Mouse (Mus musculus): ENCODE results near the gene Pla2g1b. TPM values are rescaled to one million over a fixed set of nuclear protein-coding genes. Genes with fewer than 3 reads are reported as not detected.
"Not testable (repeated sequence)": the region's sequence is repeated elsewhere in the genome, so short reads cannot be mapped to it uniquely, and the experiment has no call there.

Gene Pla2g1b
- polyA plus RNA-seq, 1 experiment from 2014 or later = not detected

DNA sequence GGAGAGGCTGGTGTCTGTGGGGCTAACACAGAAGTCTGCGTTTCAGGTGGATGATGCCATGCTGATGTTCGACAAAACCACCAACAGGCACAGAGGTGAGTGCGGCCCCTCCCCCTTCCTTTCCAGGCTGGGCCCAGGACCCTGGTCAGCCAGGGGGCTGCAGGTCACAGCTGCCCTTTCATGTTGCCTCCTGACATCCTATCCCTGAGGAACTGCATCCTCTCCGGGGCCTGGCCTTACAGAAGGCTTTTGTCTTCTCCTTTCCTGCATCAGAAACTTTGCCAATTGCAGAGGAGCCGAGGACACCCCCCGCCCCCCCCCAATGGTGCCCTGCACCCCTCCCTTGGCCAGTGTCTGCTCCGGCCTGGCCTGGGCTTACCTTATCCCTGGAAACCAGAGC, 27.4 kb upstream of the Pla2g1b start:
- Histone ChIP-seq H3K4me1 (ENCODE audit: control insufficient read depth, insufficient read depth, low read length) (peaks cover 59% of the 10 kb centered on the region), H3K4me2 (ENCODE audit: low read depth, severe bottlenecking) (no peak overlapping the region; the same call in 1 of the 2 replicates), H3K27ac (replicated peaks; ENCODE audit: low read depth, low read length) (peak overlapping the region; percentile 97), H3K9me3 (ENCODE audit: control insufficient read depth, low read length) (no peaks in the 10 kb centered on the region), H3K4me3 (ENCODE audit: low read depth, low read length) (peak overlapping the region; percentile 10; the same call in 1 of the 2 replicates), H3K36me3 (ENCODE audit: control insufficient read depth, insufficient read depth, low read length) (peaks cover 21% of the 10 kb centered on the region), H3K27me3 (ENCODE audit: control insufficient read depth, insufficient read depth, low read length) (no peaks in the 10 kb centered on the region), H3K9ac (ENCODE audit: low read length) (no peak overlapping the region)
- ATAC-seq (ENCODE audit: insufficient number of reproducible peaks, low FRiP score, low TSS enrichment, low read depth) (no peak), DNase-seq (ENCODE audit: low spot score) (no peak)
- WGBS = 15% methylated on average over 7 of the region's 7 CpGs

DNA sequence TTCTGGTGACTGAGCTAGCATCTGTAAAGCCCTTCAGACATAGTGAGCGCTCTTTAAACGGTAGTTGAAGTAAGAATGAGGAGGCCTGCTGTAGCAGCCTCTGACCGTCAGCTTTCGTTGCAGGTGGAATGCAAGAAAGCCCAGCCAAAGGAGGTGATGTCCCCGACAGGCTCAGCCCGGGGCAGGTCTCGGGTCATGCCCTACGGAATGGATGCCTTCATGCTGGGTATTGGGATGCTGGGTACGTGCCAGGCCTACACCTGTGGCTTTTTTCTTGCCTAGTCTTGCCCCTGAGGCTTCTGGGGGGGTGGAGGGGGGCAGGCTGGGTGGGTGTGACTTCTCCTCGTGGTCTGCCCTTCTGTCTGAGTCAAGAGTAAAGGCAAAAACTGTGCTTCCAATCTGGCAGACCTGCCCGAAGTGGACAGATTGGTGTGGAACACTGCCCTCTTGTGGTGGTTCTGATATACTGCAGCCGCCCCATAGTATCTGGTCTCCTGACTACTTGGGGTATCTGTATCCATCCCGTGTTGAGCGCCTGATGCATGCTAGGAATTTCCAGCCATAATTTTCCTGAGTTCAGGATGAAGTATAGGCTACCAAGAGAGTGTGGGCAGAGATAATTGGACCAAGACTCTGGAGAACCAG, 24.7 kb upstream of the Pla2g1b start:
- no peak overlapping the region for H3K4me3 ChIP-seq (ENCODE audit: low read depth, low read length)
- peaks cover 33% of the 10 kb centered on the region for H3K4me1 ChIP-seq (ENCODE audit: control insufficient read depth, insufficient read depth, low read length)
- H3K4me2 ChIP-seq (ENCODE audit: low read depth, severe bottlenecking) = no peak overlapping the region
- H3K9me3 ChIP-seq (ENCODE audit: control insufficient read depth, low read length) = no peaks in the 10 kb centered on the region
- H3K9ac ChIP-seq (ENCODE audit: low read length) = no peak overlapping the region
- WGBS = 41% methylated on average over 14 of the region's 14 CpGs
- no peak overlapping the region for H3K27ac ChIP-seq (replicated peaks; ENCODE audit: low read depth, low read length)
- no peaks in the 10 kb centered on the region for H3K27me3 ChIP-seq (ENCODE audit: control insufficient read depth, insufficient read depth, low read length)
- no peak for ATAC-seq (ENCODE audit: insufficient number of reproducible peaks, low FRiP score, low TSS enrichment, low read depth)
- peaks cover 32% of the 10 kb centered on the region for H3K36me3 ChIP-seq (ENCODE audit: control insufficient read depth, insufficient read depth, low read length)
- DNase-seq (ENCODE audit: low spot score) = peak; percentile 87

DNA sequence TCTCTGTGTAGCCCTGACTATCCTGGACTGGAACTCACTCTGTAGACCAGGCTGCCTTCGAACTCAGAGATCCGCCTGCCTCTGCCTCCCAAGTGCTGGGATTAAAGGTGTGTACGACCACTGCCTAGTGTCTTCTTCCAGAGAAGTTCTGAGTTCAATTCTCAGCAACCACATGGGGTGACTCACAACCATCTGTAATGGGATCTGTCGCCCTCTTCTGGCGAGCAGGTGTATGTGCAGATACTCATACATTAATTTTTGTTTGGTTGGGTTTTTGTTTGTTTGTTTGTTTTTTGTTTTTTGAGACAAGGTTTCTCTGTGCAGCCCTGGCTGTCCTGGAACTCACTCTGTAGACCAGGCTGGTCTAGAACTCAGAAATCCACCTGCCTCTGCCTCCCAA, 23.4 kb upstream of the Pla2g1b start:
- H3K9ac ChIP-seq (ENCODE audit: low read length); H3K4me3 ChIP-seq (ENCODE audit: low read depth, low read length); H3K9me3 ChIP-seq (ENCODE audit: control insufficient read depth, low read length); ATAC-seq (ENCODE audit: insufficient number of reproducible peaks, low FRiP score, low TSS enrichment, low read depth); H3K27me3 ChIP-seq (ENCODE audit: control insufficient read depth, insufficient read depth, low read length); H3K27ac ChIP-seq (replicated peaks; ENCODE audit: low read depth, low read length); H3K4me2 ChIP-seq (ENCODE audit: low read depth, severe bottlenecking); DNase-seq (ENCODE audit: low spot score): not testable (repeated sequence)
- WGBS = 72% methylated on average over 5 of the region's 5 CpGs
- peaks cover 20% of the 10 kb centered on the region for H3K4me1 ChIP-seq (ENCODE audit: control insufficient read depth, insufficient read depth, low read length)
- H3K36me3 ChIP-seq (ENCODE audit: control insufficient read depth, insufficient read depth, low read length) = peaks cover 38% of the 10 kb centered on the region

DNA sequence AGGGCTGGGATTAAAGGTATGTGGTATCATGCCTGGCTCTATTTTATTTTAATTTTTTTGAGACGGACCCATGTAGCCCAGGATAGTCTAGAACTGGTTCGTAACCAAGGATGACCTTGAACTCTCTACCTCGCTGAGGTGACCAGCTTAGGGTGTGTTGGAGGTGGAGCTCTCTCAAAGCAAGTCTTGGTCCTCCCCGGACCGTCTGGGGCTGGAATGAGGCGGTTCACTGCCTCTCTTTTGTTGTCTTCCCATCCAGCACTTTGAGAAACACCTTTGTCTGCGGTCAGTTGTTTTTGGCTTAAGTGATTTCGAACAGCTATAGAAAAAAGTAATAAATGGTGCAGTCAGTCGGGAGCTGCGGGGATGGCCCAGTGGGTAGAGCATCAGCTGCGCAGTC, 21.9 kb upstream of the Pla2g1b start:
- no peak overlapping the region for H3K27ac ChIP-seq (replicated peaks; ENCODE audit: low read depth, low read length)
- peaks cover 35% of the 10 kb centered on the region for H3K36me3 ChIP-seq (ENCODE audit: control insufficient read depth, insufficient read depth, low read length)
- DNase-seq (ENCODE audit: low spot score) (no peak), ATAC-seq (ENCODE audit: insufficient number of reproducible peaks, low FRiP score, low TSS enrichment, low read depth) (no peak)
- no peak overlapping the region for H3K9ac ChIP-seq (ENCODE audit: low read length)
- no peaks in the 10 kb centered on the region for H3K27me3 ChIP-seq (ENCODE audit: control insufficient read depth, insufficient read depth, low read length)
- no peak overlapping the region for H3K4me3 ChIP-seq (ENCODE audit: low read depth, low read length)
- no peak overlapping the region for H3K4me2 ChIP-seq (ENCODE audit: low read depth, severe bottlenecking)
- H3K9me3 ChIP-seq (ENCODE audit: control insufficient read depth, low read length) = no peaks in the 10 kb centered on the region
- peaks cover 6% of the 10 kb centered on the region for H3K4me1 ChIP-seq (ENCODE audit: control insufficient read depth, insufficient read depth, low read length)
- 94% methylated on average over 11 of the region's 11 CpGs for WGBS

DNA sequence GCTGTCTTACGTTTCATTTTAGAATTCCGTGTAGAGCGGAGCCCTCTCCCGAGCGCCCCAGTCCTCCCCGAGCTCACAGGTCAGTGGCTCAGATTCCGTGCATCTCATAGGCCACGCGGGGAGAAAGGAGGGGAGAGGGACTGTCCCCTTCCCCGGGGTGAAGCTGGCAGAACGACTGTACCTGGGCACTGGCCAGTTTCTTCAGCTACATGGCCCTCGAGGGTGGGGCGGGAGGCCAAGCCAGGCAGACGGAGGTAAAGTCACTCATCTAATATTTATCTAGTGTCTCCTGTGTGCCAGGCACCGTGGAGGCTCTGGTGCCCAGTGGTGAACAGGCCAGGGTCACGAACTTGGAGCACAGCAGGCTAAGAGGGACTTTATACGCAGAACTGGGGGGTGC, 19.0 kb upstream of the Pla2g1b start:
- DNase-seq (ENCODE audit: low spot score) = no peak

DNA sequence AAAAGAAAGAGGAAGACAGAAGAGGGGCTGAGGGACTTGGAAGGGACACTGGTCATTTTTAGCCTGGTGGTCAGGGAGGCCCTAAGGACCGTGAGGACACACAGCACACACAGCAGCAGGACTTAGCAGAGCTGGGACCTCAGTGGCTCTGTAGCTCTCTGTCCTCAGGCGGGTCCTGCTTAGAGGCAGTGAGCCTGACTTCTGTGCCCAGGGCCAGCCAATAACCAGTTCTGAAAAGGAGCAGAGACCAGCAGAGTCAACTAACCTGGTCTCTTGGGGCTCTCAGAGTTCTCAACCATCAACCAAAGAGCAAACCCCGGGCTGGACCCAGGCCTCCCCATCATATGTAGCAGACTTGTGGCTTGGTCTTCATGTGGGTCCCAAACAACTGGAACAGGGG, 16.8 kb upstream of the Pla2g1b start:
- no peak overlapping the region for H3K4me3 ChIP-seq (ENCODE audit: low read depth, low read length)
- no peak overlapping the region for H3K4me2 ChIP-seq (ENCODE audit: low read depth, severe bottlenecking)
- no peak overlapping the region for H3K9ac ChIP-seq (ENCODE audit: low read length)
- ATAC-seq (ENCODE audit: insufficient number of reproducible peaks, low FRiP score, low TSS enrichment, low read depth) = no peak
- no peaks in the 10 kb centered on the region for H3K9me3 ChIP-seq (ENCODE audit: control insufficient read depth, low read length)
- no peak overlapping the region for H3K27ac ChIP-seq (replicated peaks; ENCODE audit: low read depth, low read length)
- H3K27me3 ChIP-seq (ENCODE audit: control insufficient read depth, insufficient read depth, low read length) = no peaks in the 10 kb centered on the region
- no peaks in the 10 kb centered on the region for H3K4me1 ChIP-seq (ENCODE audit: control insufficient read depth, insufficient read depth, low read length)
- DNase-seq (ENCODE audit: low spot score) = no peak
- WGBS = 85% methylated on average over 3 of the region's 3 CpGs
- peaks cover 24% of the 10 kb centered on the region for H3K36me3 ChIP-seq (ENCODE audit: control insufficient read depth, insufficient read depth, low read length)

More for the DNA sequence above, 19.0 kb upstream of the Pla2g1b start:
- no peaks in the 10 kb centered on the region for H3K27me3 ChIP-seq (ENCODE audit: control insufficient read depth, insufficient read depth, low read length)
- no peaks in the 10 kb centered on the region for H3K9me3 ChIP-seq (ENCODE audit: control insufficient read depth, low read length)
- H3K4me1 ChIP-seq (ENCODE audit: control insufficient read depth, insufficient read depth, low read length) = no peaks in the 10 kb centered on the region
- no peak overlapping the region for H3K27ac ChIP-seq (replicated peaks; ENCODE audit: low read depth, low read length)
- no peak overlapping the region for H3K4me2 ChIP-seq (ENCODE audit: low read depth, severe bottlenecking)
- WGBS = 91% methylated on average over 17 of the region's 17 CpGs
- no peak overlapping the region for H3K9ac ChIP-seq (ENCODE audit: low read length)
- no peak for ATAC-seq (ENCODE audit: insufficient number of reproducible peaks, low FRiP score, low TSS enrichment, low read depth)
- peaks cover 31% of the 10 kb centered on the region for H3K36me3 ChIP-seq (ENCODE audit: control insufficient read depth, insufficient read depth, low read length)
- H3K4me3 ChIP-seq (ENCODE audit: low read depth, low read length) = no peak overlapping the region

DNA sequence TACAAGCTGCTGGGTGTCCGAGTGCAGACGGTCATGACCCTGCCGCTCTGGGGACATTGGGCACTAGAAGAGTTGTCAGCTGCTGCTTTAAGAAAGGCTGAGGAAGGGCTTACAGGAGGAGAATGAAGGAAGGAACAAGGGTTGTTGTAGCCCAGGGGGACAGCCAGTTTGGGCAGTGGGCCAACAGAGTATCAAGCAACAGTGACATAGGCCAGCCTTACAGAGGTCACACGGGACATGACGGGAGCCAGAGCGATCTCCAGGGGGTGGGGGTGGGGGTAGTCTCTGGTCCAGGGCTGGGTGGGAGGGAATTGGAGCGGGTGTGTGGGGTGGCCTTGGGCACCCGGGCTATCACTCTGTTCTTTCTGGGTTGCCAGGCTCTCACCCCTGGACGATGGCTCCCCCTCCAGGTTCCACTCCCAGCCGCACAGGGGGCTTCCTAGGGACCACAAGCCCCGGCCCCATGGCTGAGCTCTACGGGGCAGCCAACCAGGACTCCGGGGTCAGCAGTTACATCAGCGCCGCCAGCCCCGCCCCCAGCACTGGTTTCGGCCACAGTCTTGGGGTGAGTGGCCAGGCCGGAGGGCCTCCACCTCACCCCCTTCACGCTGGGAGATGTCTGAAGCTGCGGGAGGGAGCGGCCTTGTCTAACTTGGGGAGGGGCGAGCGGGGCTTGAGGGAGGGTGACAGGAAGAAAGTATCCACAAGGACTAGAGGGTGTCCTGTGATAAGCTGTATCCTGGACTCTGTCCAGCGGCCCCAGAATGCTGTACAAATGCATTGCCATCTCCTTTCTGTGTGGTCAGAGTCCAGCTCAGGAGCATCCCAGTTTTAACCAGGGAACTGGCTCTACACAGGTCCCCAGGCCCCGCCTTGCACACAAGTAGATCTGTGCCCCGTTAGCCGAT, 15.4 kb upstream of the Pla2g1b start:
- no peaks in the 10 kb centered on the region for H3K9me3 ChIP-seq (ENCODE audit: control insufficient read depth, low read length)
- no peak overlapping the region for H3K4me3 ChIP-seq (ENCODE audit: low read depth, low read length)
- H3K27ac ChIP-seq (replicated peaks; ENCODE audit: low read depth, low read length) = no peak overlapping the region
- WGBS = 95% methylated on average over 27 of the region's 27 CpGs
- H3K36me3 ChIP-seq (ENCODE audit: control insufficient read depth, insufficient read depth, low read length) = peaks cover 16% of the 10 kb centered on the region
- no peaks in the 10 kb centered on the region for H3K27me3 ChIP-seq (ENCODE audit: control insufficient read depth, insufficient read depth, low read length)
- ATAC-seq (ENCODE audit: insufficient number of reproducible peaks, low FRiP score, low TSS enrichment, low read depth) = 0 out of 2 replicates have a peak, but pooled peaks have one; percentile 37
- no peaks in the 10 kb centered on the region for H3K4me1 ChIP-seq (ENCODE audit: control insufficient read depth, insufficient read depth, low read length)
- no peak overlapping the region for H3K4me2 ChIP-seq (ENCODE audit: low read depth, severe bottlenecking)
- DNase-seq (ENCODE audit: low spot score) = no peak
- no peak overlapping the region for H3K9ac ChIP-seq (ENCODE audit: low read length)

DNA sequence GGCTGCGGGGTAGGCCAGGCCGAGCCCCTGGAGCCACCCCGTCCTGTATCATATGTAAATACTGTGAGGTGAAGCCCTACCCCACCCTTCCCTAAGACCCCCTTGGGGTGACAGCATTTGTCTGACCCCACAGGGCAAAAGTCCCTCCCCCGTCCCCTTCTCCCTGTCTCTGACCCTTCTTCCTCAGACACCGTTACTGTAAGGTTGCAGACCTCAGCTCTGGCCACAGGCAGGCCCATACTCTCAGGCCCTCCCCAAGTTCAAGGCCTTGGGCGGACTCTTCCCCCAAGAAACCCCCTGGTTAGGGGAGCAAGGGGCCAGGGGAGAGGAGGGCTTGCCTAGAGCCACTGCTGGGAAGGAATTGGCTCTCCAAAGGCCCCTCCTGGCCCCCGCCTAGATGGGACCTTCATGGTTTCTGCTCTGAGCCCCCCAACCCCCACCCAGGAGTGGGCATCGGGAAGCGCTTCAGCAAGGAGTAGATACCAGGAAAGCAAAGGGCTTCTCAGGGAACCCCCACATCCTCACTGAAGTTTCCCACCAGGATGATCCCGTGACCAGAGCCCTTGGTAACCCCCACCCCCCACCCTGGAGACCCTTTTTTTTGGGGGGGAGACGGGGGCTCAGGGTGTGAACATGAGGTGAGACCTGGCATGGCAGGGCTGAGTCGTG, 11.5 kb upstream of the Pla2g1b start:
- ATAC-seq (ENCODE audit: insufficient number of reproducible peaks, low FRiP score, low TSS enrichment, low read depth) = no peak
- H3K4me1 ChIP-seq (ENCODE audit: control insufficient read depth, insufficient read depth, low read length) = no peaks in the 10 kb centered on the region
- no peak overlapping the region for H3K9ac ChIP-seq (ENCODE audit: low read length)
- no peak overlapping the region for H3K4me2 ChIP-seq (ENCODE audit: low read depth, severe bottlenecking)
- H3K36me3 ChIP-seq (ENCODE audit: control insufficient read depth, insufficient read depth, low read length) = peaks cover 9% of the 10 kb centered on the region; the same call in 1 of the 2 replicates
- 86% methylated on average over 12 of the region's 12 CpGs for WGBS
- H3K27me3 ChIP-seq (ENCODE audit: control insufficient read depth, insufficient read depth, low read length) = no peaks in the 10 kb centered on the region
- no peak overlapping the region for H3K4me3 ChIP-seq (ENCODE audit: low read depth, low read length)
- H3K9me3 ChIP-seq (ENCODE audit: control insufficient read depth, low read length) = no peaks in the 10 kb centered on the region
- no peak for DNase-seq (ENCODE audit: low spot score)
- H3K27ac ChIP-seq (replicated peaks; ENCODE audit: low read depth, low read length) = no peak overlapping the region

Measured in limb, embryonic 11.5 days (tissue).